Mouse (Mus musculus) cortical plate, adult 2 months (tissue): ENCODE results near the gene Cacna2d4.

Experiments used
- CTCF ChIP-seq: fragments of 200-500 bp; IDR thresholded peaks from 2 replicates; pipeline ENCODE4 v1.5.1; 2011; ENCODE audit warnings: mild to moderate bottlenecking, control low read depth, low read length; ENCODE audit not compliant: insufficient read depth; ENCODE audit errors: extremely low read depth
- POLR2A ChIP-seq: fragments of 200-500 bp; IDR thresholded peaks from 2 replicates; pipeline ENCODE4 v1.6.1; 2011; ENCODE audit warnings: mild to moderate bottlenecking, low read length, control low read depth; ENCODE audit not compliant: insufficient read depth; ENCODE audit errors: extremely low read depth

DNA sequence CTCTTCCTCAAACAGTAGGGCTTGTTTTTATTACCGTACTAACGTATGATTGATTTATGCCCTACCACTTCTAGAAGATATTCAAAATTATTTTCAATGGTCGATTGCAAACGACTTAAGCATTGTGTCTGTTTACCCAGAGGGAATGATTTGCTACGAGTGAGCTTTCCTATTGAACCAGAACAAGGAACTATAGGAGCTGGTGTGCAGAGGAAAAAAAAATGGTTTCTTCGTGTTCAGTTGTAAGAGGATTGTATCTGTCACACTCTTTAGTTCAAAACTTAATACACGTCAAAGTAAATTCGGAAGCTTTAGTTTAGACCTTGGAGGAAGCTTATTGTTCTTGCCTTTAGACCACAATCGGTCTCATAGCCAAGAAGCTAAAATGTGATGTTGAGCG, 152.8 kb downstream of the Cacna2d4 start:
- no peak for TF ChIP-seq POLR2A
- TF ChIP-seq CTCF, result no peak
